Mouse (Mus musculus) megakaryocyte, embryonic 14.5 days (primary cell): ENCODE measurements around the gene Edrf1.

Source experiments
- FLI1 ChIP-seq: IDR thresholded peaks from 2 replicates; pipeline ENCODE4 v1.6.1; 2012; ENCODE audit warnings: low read length, inconsistent platforms, mixed read lengths
- GATA1 ChIP-seq: IDR thresholded peaks from 3 replicates; pipeline ENCODE4 v1.6.1; 2012; ENCODE audit warnings: mixed read lengths, low read length, inconsistent platforms, borderline replicate concordance

DNA sequence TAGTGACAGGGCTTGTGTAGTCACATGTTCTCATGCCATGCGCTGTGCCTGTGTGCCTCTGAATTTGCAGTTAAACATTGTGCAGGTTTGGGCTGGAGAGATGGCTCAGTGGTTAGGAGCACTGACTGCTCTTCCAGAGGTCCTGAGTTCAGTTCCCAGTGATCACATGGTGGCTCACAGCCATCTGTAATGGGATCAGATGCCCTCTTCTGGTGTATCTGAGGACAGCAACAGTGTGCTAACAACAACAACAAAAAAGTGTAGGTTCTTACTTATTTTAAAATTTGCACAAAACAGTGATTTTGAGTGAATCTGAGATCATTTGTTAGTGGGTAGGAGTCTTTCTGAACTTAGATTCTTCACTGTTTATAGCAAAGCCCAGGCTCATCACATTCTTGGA, 81.2 kb downstream of the Edrf1 start:
- no peak for TF ChIP-seq GATA1
- TF ChIP-seq FLI1: no peak
